Mouse (Mus musculus): ENCODE data around the gene Lap3.
A peak's percentile ranks its signal among the peaks of the same experiment; 100 is the strongest.

Lap3 gene

DNA sequence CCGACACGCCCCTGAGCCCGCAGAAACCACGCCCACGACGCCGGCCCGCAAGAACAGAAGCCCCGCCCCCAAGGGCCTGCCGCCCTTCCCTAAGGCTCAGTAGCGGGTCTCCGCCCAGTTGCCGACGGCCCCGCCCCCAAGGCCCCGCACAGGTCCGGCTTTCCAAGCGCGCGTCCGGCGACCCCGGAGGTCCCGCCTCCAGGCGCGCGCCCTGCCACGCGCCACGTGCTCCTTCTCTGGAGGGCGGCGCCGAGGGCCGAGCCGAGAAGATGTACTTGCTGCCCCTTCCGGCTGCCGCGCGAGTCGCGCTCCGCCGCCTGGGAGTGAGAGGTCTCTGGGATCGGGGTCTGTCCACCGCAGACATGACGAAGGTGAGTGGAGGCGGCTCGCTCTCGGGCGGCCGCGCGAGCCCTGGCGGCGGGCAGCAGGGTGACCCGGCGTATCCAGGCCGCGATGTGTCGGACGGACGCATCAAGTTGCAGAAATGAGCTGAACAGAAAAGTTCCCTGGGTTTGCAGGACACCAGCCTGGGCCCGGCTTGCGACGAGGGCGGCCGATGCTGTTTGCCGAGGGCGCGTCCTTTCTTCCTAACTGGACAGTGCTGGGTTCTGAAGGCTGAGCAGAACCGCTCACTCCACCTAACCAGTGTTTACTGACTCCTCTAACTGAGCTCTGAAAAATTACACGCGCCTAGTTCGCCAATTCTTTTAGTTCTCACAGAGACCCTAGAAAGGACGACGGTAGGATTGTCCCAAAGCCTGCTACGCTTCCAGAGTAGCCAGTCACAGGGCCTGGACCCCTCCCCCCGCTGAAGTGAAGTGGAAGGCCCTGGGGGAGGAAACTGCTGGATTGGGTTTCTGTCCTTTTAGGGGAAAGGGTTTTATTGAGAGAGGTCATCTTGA is at the start of gene Lap3:
Gene Lap3, plus strand, starts transcription at position 184 of the 902 bp plus-strand sequence.
- peak; percentile 97 for DNase-seq (ENCODE audit: low read depth)

DNA sequence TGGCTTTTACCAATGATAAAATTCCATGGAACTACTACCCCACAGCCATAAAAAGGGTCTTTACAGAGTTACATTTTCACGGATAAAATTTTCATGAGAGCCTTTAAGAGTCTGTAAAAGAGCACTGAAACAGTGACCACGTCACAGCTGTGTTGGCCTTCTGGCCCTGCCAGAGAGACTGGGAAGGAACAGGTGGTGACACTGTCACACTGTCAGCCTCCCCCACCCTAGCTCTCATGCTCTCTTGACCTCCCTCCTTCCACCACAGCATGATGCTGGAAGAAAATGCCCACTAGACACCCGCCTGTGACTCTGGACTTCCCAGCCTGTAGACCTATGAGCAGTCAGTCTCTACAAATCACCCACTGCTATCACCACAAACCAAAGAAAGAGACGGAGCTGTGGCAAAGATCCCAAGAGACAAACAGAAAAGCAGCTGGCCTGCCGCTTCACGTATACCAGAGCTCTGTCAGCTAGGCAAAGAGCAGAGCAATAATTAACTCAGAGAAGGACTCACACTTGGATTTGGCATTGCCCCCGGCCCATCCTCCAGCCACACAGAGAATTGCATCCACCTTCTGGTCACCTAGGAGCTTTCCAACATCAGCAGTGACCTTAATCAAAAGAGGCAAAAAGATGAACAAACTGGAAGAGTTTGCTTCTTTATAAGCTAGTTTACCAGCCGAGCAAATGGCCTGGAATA is 48.9 kb upstream of the Lap3 start:
- no peak for DNase-seq (ENCODE audit: low read depth)

DNA sequence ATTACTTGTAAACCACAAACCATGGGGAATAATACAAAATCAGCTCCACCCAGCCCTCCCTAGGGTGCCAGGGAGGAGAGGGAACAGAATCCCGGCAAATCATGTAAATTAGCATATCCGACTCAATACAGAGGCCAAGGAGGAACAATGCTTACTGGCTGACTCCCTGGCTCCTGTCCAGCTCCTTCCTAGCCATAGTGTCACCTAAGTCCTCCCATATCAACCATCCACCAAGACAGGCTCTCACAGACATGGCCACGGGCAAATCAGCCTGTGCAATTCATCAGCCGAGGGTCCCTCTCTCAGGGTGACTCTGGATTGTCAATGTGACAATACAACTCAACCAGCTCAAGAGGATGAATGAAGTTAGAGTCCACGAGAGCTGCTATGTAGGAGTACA is 44.5 kb upstream of the Lap3 start:
- DNase-seq (ENCODE audit: low read depth), result peak; percentile 24

DNA sequence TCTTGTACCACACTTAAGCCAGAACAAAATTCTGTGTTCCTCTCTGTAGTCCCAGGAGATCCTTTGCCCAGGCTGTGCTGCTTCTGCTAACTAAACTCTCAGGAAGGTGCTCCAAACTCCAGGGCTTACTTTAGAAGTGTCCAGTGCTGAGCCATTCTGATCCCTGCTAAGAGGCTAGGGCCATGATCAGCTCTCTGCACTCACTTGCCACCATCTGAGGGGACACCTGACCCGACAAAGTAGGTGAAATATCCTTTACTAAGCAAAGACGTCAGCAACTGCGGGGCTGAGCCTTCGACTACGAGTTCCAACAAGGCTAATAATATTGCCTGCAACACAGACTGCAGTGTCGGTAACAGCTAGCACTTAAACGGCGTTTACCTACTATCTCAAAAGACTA is 44.0 kb upstream of the Lap3 start:
- DNase-seq (ENCODE audit: low read depth), result no peak

DNA sequence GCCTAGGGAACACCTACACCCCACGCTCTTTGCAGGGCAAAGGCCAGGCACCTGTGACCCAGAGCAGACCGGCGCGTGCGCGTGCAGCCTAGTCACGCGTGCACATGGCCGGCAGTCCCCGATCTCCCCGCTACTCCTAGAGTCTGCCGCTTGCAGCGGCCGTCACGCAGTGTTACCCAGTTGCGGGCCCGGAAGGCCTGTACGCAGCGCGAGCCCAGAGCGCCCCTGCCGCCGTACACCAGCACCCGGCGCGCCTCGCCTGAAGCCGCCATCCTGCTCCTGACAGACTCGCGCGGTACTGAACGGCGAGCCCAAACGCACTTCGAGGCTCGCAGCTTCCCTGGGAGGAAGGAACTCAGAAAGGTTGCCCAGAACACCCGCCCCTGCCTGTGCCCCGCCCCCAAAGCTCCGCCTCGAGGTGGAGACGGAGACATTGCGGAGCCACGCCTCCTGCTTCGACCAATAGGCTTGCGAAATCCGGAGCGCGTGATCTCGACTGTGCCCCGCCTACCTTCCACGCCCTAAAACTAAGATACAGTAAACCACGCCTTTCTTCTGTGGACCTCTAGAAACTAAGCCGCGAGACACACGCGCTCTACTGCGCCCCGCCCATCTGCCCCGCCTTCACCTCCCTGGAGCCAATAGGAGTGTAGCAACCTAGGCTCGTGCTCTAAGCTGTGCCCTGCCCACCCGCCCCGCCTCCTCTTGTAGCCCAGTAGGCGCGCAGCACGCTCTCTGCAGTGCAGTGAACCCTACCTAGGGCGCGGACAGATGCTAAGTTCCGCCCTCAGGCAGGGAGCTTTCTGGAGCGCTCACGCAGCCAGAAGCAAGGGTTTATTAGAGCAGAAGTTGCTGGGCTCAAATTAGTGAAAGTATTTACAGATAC is 43.1 kb upstream of the Lap3 start, which contains the start of gene Qdpr:
Gene Qdpr, minus strand, starts transcription at position 406 of the 886 bp plus-strand sequence.
- DNase-seq (ENCODE audit: low read depth), result peak; percentile 100

DNA sequence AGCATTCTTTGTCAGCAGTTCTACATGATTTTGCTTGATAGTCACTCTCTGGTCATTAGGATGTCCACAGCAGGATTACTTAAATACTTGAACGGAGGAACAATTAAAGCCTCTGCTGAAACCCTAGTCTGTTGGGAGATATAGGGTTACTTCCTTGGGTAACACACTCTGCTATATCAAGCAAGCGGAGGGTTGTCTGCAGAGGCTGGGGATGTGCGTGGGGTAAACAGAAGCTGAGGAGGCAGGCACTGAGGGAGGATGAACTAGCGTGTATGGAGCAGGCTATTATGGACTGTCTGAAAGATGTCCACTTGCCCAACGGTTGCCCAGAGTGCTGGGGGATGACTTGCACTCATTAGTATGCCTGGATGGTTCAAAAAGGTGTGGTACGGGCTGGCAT is 39.7 kb upstream of the Lap3 start, which contains the start of gene Clrn2:
Gene Clrn2, plus strand, starts transcription at position 301 of the 400 bp plus-strand sequence.
- DNase-seq (ENCODE audit: low read depth), result no peak

DNA sequence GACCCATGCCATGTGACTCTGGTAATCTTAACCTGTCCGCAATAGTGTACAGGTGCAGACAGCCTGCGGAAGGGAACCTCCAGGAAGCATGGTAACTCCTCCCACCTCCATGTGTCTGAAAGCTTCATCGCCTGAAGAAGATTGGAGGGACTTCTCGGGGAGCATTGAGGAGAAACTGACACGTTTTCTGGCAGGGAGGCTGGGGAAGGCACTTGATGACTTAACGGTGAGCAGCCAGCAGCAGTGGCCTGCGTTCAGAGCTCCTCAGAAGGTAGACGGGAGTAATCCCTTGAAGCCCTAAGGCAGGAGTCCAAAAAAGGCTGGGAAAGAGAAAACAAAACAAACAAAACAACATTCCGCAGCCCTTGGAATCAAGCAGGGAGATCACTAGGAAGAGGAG is 38.7 kb upstream of the Lap3 start:
- no peak for DNase-seq (ENCODE audit: low read depth)

DNA sequence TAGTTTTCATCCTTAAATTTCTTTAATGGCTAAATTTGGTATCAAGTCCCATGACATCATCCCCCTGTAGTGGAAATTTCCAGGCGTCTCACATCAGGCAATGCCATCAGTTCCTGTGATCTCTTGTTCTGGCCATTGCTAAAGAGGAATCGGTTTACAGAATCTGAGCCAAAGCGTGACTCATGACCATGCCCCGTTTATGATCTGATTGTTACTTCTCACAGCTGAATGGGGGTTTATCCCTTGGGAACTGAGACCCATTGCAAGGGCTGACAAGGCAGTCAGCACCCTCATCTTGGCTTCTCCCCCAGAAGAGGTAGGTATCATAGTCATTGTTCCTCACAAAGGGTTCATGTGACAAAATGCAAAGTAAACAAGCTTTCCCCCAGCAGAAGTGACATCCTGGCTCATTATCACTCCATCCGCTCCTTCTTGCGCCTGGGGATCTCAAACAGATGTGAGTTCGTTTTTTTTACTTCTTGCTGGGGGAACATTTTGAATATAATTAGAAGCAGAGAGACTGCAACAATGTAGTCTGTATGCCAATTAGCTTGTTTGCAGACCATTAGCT is 20.2 kb upstream of the Lap3 start:
- DNase-seq (ENCODE audit: low read depth), result peak; percentile 69

DNA sequence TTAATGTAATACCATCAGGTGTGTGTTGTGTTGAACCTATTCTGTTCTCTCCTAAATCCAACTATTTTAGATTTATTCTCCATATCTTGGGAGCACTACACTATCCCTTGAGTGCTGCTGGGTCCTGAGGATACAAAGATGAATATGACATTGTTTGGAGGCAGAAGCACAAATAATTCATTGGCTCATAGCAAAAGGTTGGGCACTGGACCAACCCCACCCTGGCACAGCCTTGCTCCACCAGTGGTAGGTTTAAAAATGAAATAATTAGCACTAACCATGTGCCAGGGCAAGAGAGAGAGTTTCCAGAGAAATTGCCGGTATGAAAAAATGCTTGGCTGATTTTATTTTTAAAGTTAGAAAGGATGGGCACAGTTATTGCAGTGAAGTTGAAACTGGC is 19.7 kb upstream of the Lap3 start:
- no peak for DNase-seq (ENCODE audit: low read depth)

DNA sequence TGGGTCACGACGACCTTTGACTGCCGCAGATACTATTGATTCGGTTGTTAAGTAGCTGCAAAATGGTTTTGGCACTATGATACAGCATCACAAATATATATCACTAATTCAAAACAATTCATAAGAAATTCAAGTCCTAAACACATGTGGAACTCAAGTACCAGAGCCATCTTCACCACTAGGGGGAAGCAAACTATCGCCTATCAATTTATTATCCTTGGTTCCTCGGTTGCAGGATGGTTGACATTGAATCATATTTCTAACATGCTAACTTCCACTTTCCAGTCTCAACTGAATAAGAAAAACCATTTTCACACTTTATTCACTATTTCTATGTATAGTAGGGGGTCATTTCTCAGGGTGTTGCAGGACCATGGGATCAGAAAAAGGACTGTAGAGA is 19.0 kb upstream of the Lap3 start:
- DNase-seq (ENCODE audit: low read depth), result peak; percentile 83

DNA sequence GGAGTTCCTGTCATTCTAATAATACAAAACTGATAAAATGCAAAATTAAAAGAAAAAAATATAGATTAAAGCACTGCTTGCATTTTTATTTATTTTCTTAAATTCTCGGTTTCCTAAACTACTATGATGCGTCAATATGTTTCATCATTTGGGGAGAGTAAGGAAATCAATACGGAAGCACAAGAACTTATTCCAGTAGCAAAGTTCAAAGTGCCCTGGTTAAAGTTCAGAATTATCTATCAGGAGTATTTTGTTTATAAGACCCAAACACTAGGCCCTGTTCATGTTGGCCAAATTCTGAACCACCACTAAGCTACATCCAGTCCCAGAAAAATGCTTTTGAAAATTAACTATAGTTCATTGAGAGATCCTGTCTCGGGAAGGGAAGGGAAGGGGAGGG is 18.4 kb upstream of the Lap3 start:
- no peak for DNase-seq (ENCODE audit: low read depth)

DNA sequence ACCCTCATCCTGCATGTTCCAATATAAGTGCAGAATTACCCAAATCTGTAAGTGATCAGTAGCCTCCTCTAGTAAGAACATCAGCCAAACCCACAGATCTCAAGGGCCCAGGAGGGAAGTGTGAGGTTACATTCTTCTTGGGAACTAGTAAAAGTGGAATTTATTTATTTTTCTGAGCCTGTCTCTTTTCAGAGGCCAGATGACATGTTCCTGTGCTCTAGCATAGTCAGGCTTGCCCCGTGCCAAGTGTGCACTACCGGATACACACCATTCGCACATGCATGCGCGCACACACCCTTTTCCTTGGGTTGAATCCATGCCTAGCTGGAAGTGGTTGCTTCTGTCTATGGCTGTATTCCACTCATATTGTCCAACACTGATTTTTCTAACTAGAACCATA is 17.4 kb upstream of the Lap3 start:
- no peak for DNase-seq (ENCODE audit: low read depth)

DNA sequence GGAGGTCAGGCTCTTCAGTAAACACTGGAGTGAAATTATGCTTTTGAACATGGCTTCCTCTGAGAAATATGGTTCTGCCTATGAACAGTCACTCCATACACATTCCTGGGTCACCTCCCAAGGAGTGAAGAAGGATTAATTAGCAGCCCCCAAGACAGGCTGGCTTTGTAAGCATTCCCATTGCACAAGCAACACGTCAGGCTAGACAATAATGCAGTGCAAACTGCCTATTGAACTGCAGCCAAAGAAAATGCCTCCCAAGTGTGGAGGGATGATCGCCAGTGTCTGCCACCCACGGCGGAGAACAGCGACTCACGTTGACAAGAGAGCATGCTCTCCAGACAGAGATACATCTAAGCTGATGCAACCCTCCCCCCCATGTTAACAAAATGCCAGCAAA is 16.9 kb upstream of the Lap3 start:
- no peak for DNase-seq (ENCODE audit: low read depth)

DNA sequence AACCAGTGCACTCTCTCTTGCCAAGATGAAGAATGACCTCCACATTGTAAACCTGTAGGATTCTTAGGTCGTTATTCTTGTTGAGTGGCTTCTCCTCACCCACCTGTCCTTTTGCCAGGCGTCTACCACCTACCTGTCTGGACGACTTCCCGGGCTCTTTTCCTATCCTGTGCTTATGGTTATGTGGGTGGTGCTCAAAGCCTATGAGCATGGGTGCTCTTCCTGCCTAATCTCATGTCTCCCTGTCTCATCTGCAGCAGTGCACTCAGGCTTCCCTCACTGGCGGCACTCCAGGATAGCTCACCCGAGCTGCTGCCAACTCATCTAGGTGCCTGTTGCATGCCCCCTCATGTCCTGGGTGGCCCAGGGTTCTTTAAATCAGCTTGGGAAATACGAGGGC is 15.6 kb upstream of the Lap3 start:
- DNase-seq (ENCODE audit: low read depth), result no peak

DNA sequence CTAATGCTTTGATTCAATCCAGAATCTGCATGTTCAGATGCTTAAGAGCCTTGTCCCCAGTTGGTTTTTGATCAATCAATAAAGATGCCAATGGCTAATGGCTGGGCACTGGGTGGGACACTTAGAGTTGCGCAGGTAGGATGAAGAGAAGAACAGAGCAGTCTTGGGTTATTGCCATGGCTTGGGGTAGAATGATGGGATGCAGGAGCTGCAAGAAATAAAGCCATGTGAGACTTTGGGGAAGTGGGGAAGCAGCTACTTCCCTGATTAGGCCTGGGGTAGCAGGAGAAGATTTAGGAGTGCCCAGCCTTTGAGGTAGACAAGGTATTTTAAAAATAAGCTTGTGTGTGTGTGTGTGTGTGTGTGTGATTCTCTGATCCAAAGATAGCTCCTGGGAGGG is 13.1 kb upstream of the Lap3 start:
- DNase-seq (ENCODE audit: low read depth), result no peak

DNA sequence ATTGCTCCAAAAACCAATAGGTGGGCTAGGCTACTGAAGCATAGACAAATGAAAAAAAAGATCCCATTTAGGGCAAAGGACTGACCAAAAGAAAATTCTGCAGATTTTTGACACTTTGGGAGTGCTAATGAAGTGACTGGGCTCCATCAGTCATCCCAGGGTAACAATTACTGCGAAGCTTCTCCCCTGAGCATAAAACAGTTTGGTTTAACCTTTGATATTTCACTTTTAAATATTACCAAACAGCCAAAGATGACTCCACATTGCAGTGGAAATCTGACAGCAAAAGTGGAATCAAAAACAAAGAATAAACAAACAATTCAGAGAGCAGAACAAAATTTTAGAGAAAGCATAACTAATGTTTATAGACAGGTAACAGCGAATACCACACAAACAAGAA is 12.0 kb upstream of the Lap3 start:
- no peak for DNase-seq (ENCODE audit: low read depth)

DNA sequence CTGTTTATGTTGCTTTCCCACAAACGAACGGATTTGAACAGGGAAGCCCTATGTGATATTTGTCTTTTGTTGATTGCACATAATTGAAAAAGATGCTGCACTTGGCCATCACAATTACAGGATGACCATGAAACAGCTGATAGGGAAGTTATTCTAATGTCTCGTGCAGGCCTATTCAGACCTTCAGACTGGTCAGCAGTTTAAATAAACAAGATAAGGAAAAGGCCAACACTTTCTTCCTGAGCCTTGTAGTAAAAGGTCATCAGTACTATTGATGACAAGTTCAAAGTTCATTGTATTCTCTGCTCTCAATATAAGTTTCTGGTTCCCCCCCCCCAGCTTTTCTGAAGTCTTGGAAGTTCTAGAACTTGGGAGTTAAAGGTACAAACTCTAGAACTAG is 10.6 kb upstream of the Lap3 start:
- no peak for DNase-seq (ENCODE audit: low read depth)

DNA sequence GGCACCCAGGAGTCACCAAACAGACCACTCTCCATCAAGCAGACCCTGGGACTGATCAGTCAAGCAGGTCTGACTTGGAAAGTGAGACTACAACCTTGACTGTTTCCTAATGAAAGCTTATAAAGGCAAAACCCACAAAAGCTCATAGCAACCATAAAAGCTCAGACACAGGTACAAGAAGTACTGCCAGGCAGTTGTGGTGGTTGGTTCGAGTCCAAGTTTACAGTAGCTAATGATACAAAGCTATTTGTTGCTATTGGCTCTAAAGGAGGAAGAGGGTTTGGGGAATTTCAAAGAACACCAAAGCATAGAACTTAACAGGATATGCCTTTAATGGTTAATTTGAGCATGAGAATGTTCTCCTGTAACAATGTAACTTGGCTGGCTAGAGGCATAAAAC is 9.5 kb upstream of the Lap3 start:
- no peak for DNase-seq (ENCODE audit: low read depth)

DNA sequence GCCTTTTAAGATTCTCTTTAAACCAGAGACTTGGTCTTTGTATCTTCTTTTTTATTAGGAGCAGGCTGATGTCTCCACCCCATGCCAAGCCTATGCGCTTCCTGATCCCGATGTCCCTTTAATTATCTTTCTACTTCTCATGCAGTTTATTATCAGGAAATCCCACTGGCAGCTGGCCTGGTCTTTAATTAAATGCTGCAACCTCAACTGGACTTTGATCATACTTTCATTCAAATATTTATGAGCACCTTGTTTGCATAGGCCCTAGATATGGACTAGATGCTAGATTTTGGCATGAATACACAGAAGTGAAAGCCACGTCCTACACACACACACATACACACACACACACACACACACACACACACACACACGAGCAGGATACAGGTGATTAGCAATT is 1.4 kb upstream of the Lap3 start:
- no peak for DNase-seq (ENCODE audit: low read depth)

DNA sequence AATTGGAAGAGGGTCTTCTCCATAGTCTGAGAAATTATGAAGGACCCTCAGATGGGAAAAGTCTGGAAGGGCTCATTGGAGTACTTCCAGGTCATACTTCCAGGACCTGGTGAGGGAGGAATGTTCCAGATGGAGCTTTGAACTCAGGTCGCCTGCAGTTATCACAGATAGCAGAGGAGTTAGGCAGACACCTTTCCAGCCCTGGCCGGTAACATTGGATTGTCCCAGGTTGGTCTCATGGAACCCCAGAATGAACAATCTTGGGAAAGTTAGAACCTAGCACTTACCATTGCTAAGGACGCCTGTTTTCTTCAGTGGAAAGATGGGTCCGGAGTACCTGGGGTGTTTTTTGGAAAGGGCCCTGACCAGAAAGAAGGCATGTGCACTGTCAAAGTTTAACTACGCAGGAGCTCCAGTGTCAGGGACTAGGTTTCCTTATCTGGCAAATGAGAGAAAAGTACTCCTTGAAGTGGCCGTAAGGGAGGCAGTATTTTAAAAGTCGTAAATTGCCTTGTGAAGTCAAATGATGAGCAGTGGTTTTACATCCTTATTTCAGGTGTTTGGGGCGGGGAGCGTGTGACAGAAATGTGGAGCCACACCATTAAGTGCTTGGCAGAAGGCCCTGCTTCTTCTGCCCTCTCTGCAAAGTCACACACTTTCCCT is 1.1 kb downstream of the Lap3 start:
- no peak for DNase-seq (ENCODE audit: low read depth)

DNA sequence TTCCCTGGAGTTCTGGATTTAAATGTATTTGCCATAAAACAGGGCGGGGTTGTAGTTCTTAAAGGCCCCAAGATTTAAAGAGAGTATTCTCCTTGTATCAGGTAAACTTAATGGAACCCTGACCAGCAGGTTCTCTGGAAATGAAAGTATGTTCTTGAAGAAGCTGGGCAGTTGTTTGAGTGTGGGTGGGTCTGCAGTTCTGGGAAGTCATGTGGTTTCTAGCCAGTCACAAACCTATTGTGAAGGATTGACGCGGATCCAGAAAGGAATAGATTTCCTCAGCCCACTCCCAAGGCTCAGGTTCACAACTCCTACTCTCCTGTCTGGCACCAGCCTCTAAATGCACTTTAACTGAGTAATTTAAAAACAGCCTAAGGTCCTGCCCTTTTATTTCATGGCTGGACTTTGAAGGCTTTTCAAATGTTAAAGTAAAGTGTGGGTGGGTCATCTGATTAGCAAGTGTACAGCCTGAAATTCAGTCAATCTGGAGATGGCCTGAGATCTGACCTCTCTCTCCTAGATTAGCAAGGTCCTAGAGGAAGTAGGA is 2.3 kb downstream of the Lap3 start:
- no peak for DNase-seq (ENCODE audit: low read depth)
